Mouse (Mus musculus): ENCODE data around the gene Rnf10.

- TF ChIP-seq CTCF (IDR thresholded peaks at IDR 0.05; ENCODE audit: low read depth, low read length) (no peak), POLR2A (IDR thresholded peaks at IDR 0.05; ENCODE audit: insufficient read depth, low read length) (no peak), EP300 (IDR thresholded peaks at IDR 0.05; ENCODE audit: insufficient read depth, low read depth, low read length) (no peak)
These were observed 57.2 kb downstream of the Rnf10 start for GRCm38 (mm10) chr5:115215273-115216185.
